Mouse (Mus musculus): ENCODE measurements around the gene Atp8a1.

Gene Atp8a1

DNA sequence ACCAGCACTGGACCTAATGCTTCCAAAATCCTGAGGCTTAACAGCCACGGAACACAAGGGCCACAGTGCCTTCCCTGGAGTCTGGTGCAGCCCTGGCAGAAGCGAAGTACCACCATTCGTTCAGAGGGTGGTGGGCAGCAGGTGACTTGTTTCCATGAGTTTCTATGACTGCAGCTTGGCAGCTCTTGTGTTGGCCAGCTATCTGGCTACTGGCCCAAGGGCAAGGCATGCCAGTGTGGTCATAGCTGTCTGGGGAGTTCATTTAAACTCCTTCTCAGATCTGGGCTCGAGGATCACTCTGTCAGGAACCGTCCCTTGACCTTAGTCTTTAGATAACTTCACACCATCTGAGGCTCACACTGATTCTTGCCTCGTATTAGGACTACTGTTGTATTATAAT, 89.1 kb downstream of the Atp8a1 start:
- no peak for DNase-seq

DNA sequence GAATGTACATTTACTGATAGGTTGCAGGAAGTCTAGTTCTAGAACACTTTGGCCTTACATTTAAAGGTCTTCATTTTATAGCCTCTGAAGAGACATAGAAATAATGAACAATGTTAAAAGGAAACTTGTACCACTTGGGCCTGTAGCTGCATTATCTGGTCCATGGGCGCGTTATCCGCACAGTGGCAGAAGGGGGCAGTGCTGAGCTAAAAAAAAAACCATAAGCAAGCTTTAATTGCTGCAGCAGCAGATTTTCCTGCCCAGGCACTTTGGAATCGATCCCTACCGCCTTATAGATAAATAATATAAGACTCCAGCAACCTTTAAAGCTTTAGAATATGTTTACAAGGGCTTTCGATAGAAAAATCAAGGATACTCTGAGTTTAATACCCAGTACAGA, 91.1 kb downstream of the Atp8a1 start:
- DNase-seq: peak; percentile 63 to 64

DNA sequence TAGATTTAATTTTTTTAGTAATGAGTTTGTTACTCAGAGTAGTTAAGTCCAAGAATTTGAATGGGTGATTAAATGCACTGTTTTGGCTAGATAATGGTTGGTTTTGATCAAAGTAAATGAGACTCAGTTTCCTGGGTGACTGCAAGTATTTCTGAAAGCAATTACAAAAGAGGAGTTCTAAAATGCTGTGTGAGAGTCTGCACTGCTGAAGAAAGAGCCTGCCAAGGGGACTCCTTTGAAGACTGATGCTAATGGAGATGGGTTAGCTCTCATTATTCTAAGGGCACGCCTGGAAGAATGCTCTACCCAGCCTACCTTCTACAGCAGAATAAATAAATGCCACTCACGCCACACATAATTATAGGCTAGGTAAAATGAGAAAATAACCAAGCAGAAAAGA, 94.2 kb downstream of the Atp8a1 start:
- DNase-seq: no peak

DNA sequence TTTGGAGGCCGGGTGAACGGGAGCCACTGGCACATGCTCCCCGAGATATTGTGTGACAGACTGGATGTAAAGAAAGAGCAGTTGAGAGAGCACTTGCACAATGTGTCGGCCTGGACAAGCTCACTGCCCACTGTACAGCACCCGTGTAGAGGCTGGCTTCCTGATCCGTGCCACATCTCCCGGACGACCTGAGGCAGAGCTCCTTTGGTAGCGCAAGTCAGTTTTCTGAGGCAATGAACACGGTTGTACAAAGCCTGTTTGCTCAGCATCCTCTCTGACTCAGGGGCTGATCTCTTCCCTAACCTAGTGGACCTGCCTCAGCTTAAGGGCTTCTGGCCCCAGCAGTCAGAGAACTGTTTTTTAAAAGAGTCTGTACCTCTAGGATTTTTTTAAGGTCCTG, 94.6 kb downstream of the Atp8a1 start:
- DNase-seq: no peak

DNA sequence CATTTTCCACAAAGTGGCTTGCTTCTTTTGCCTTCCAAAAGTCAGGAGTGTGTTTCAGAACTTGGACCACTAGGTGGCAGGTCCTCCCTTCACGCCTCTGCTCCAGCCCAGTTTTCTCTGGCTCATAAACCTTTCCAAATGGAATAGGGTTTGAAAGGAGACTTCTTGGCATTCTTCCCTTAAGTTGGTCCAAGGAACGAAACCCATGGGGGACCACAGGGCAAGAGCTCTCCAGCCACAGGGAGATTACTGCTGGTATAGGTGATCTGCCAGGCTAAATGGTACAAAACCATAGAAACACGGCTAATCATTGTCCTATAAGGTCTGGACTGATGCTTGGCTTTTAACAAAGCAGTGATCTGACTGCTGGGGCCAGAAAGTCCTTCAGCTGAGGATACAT, 95.2 kb downstream of the Atp8a1 start:
- DNase-seq: no peak

DNA sequence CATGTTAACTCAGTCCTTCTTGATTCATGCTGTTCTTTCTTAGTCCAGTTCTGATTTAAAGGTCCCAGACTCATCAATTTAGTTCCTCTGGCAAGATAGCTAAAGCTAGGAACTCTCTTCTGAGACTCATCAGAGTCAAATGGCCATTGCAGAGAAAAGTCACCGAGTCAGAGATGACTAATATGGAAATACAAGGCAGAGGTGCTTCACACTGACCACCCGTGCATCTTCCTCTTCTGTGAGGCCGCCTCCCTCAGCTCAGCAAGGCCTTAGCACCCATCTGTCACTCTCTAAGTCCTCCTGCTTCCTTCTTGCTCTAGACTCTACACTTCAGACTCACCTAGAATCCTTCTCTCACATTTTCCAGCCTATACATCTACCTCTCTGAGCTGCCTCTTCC, 108.0 kb downstream of the Atp8a1 start:
- DNase-seq: no peak

DNA sequence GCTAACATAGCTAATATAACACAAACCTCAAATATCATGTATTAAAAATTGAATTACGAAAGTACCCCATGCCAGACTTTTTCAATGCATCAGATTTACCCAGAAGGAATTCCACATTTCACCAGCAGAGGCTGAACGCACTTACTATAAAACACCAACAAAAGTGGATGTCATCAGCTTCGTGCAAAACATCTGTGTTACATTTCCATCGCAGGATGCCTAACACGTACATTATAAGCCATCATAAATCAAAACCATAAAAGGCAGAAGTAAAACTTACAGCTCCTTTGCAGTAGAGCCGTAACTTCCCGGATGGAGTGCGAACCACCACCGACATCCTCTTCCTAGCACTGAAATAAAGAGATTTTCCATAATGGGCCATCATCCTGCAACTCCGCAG, 109.1 kb downstream of the Atp8a1 start:
- DNase-seq: no peak

DNA sequence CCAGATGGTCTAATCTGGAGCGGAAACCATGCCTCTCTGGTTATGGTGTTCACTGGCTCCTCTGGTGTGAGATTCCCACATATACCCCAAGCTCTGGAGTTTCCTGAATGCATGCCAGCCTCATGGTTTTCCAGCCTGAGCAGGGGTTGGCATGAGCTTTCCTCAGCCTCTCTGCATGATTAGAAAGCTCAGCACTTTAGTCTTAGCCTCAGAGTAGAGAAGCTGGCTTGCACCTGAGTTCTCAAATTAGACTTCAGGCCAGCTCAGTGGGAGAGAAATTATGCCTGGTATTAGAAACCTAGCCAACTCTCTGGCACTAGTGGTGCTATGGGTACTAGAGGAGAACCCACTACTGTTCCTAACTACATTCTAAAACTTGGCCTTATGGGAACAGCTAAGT, 111.5 kb downstream of the Atp8a1 start:
- DNase-seq: no peak

DNA sequence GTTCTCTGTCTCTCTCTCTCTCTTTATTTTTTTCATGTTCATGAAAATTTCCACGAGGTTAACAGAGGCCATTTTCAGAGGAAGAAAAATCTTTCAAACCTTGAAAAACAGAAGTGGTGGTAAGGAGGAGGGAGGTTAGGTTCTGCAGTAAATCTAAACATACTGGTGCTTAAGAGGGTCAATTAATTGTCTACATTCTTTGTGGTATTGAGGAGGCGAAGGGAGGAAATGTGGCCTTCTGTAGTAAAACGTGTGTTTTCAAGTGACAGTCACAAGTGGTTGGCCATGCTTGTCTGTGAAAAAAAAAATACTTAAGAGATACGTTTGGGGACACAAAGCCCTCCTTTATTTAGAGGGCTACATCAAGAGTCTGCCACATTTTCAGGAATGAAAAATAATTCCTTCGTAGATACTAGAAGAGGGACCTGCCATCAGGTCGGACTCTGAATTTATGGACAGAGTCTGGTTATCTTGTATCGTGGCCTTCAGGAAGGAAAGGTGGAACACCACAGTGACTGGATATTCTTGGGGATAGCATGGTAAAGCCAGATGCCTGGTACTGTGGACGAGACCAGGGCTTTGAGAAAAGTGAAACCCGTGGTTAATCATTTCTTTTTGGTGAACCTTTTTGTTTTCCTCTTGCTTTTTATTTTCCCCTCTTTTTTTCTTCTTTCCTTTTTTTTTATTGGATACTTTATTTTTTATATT, 113.5 kb downstream of the Atp8a1 start:
- no peak for DNase-seq

DNA sequence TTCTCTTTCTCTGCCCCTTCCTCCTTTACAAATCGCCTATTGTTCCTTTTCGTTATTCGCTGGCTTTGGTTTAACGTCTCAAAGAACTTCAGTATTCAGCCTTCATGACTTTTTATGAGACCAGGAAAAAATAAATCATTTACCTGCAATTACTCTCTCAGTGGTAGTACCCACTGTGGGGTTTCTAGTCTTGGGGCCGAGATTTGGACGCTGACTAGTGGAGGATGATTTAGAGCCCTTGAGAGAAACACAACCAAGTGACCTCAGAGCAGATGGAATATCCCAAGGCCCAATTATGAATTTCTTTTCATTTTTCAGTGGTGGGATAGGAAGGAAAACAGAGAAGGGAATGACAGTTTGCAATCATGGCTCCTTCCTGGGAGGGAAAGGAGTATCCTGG, 114.1 kb downstream of the Atp8a1 start:
- DNase-seq: no peak

DNA sequence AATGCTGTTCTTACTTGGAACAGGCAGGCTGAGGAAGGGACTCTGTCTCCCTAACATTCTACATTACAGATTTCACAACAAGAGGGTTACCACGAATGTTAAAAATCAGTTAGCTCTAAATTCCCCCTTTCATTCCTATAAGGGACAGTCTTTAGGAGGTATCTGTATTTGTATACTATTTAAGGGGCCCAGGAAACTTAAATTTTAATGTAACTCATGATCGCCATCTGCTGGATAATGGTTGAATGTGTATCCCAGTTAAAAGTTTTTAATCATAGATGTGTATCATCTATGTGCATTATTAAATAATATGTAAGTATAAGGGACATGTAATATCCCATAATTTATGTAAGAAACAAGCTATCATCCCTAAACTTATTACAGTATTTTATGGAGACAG, 119.5 kb downstream of the Atp8a1 start:
- DNase-seq: no peak

DNA sequence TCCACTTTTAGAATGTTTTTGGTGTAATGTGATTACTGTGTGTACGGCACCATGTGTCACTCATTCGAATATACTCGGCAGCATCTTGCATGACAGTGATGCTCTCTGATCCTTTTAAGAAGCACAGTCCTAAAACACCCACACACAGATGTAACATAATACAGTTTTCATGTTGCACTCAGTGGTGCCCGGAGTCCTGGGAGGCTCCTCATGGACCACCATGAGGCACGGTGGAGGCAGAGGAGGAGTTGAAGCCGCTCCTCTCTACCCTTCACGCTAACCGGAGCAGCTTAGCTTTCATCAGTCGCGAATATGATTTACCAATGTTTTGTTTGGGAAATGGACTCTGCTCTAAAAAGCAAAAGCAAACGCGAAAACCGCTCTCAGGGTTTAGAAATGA, 120.4 kb downstream of the Atp8a1 start:
- DNase-seq: no peak

DNA sequence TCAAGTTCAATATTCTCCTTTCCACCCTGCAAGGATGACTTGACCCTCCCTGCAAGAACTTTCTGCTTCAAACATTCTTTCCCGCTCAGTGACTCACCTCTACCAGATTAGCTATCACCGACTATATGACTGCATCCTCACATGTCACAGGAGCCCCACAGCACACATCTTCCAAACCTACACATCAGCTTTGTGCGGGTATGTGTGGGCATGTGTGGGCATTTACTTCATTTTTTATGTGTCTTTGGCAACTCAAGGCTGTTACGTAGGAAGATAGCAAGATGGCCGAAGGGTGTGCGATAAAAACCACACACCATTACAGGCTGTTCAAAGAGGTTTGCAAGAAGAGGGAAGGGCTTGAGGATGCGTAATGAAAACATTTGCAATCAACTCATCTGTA, 145.6 kb downstream of the Atp8a1 start:
- DNase-seq: no peak

DNA sequence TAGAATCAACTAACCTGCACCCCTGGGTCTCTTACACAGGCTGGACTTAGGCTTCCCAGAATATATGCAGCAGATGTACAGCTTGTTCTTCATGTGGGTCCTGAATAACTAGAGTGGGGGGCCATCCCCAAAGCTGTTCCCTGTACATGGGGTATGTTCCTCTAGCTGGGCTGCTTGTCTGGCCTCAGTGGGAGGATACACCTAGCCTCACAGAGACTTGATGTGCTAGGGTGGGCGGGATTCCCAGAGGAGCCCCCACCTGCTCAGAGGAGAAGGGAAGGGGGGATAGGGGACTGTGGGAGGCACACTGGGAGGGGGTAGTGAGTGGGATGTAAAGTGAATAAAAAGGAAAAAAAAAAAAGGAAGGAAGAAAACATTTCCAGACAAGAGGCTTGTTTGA, 147.8 kb downstream of the Atp8a1 start:
- no peak for DNase-seq

DNA sequence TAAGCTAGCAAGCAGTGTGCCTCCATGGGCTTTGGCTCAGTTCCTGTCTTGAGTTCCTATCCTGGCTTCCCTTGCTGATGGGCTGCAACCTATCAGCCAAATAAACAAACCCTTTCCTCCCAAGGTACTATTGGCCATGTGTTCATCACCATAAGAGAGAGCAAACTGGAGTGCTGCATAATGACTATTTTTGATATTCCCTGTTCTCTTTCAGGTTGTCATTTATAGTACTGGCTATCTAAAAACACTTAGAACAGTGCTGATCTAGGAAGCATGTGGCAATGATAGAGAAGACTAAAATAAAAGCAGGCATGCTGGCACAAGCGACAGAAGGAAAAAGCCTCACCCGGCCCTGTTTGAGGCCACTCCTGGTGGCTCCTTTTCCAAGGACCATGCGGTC, 149.1 kb downstream of the Atp8a1 start:
- DNase-seq: no peak

DNA sequence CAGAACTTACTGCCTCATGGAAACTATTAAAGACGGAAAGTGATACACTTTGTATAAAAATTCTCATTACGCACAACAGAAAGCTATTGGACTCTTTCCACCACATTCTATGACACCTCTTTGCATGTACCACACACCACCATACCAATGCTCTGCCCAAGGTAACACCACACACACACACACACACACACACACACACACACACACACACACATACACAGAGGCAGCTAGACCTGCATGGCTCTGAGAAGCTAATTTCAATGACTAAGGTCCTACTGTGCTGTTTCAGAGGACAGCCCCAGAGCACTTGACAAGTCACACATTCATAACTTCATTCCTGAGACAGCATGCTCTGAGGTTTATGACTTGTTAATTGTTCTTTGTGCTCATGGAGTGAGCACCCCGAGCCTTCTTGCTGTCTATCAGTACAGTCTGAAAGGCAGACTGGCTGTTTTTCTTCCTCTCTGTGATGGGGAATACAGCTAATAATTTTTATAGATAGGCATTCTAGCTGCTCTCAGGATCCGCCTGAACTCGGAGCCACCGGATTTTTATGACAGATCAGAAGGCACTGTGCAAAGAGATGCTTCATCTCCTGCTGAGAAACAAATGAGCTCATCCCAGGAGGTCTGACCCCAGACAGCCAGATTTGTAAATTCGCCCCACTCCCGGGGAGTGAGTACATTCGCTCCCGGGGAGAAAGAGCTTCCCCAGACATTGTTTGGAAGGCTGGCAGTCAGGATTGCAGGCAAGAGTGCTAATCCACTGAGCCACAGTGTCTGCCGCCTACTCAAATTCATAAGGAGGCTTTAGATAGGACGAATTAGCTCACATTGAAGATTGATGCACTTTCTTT, 150.3 kb downstream of the Atp8a1 start:
- no peak for DNase-seq

DNA sequence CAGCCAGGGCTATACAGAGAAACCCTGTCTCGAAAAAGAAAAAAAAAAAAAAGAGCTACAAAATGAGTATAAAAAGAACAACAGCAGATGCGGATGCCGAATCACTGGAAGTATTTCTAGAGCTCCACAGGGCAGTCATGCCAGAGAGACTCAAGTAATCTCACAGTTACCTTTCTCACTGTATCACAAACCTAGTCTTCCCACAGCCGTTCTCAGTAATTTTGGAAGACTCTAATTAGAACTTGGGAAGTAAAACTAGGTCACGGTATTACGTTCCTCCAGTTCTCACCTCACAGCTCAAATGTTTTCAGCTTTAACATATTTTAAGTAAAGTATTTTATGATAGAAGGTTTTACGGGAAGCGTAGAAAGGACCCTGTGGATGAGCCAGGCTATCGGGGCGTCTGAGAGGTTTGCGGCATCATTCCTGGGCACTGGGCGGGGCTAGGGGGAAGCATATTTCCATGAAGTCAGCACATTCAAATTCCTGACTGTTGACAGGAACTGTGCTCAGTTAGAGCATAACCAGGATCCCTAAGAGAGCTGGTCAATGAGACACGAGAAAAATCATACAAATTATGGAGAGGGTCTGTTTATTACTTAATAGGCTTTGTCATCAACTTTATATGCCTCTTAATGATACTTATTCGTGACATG, 152.1 kb downstream of the Atp8a1 start:
- no peak for DNase-seq

DNA sequence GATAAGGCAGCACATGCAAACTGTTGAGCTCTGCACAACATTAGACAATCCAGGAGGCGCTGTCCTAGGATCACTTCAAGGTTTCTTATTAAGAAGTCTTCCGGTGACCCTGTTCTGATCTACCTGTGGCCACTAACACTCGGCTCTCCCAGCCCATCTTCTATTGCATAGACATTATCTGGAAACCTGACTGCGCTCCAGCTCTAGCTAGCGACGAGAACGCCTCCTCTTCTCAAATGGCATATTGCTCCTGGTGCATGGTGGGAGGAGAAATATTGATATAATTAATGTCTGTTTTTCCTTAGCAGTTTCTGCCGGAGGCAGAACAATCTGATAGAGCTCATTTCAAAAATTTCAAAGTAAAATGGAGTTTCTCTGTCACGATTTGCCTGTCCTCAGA, 156.9 kb downstream of the Atp8a1 start:
- DNase-seq: no peak

DNA sequence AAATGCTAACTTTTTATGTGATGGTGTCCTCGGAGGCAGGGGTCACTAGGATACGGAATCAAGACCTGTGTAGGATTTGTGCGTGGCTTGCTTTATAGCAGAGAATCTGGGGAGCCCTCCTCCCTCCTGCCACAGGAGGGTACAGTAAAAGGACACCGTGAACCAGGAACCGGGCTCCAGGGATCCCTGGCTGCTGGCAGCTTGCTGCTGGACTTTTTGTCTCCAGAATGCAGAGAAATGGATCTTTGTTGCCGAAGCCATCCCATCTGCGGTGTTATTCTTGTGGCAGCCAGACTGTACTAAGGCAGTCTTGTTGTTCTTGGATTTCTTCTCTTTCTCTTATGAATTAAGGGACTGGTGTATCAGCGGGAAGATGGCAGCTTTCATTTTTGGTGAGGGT, 159.2 kb downstream of the Atp8a1 start:
- no peak for DNase-seq

DNA sequence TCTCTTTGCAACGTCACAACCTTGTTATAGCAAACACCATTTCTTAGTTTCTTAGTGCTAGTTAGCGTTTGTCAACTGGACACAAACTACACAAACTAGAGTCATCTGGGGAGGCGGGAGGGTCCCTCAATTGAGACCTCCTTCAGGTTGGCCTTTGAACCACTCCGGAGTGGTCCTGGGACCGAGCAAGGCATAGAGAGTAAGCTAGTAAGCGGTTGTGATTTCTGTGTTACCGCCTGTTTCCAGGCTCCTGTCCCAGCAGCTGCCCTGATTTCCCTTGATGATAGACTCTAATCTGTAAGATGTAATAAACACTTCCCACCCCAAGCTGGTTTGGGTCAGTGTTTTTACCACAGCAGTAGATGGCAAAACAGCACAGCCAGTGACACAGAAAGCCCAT, 161.3 kb downstream of the Atp8a1 start:
- no peak for DNase-seq

DNA sequence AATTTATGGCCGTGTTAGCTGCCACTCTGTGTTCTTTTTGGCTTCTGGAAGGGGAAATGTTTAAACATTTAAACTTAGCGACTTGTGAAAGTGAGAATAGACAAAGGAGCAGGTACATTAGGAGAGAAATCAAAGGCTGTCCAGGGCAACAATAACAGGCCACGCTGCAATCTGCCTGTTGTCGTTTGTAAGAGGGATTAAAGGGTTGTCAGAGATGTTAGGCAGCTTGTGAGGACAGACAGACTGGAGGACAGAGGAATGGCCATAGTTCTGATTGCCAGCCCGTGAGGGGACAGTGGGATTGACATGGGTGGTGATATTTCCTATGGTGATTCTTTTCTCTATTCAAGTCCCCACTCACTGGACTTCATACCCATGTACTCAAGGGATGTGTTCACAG, 161.8 kb downstream of the Atp8a1 start:
- no peak for DNase-seq

DNA sequence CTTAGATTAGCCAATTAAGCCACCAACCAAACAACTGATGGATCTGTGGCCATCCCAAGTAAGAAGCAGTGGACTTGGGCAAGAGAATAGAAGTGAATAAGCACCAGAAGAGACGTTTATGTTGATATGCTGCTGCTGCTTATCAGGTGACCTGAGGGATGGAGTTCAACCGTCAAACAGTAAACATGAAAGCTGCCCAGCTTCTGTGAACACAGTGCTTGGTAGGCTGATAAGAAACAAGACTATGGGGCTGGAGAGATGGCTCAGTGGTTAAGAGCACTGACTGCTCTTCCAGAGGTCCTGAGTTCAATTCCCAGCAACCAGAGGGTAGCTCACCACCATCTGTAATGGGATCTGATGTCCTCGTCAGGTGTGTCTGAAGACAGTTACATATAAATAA, 168.4 kb downstream of the Atp8a1 start:
- DNase-seq: no peak

DNA sequence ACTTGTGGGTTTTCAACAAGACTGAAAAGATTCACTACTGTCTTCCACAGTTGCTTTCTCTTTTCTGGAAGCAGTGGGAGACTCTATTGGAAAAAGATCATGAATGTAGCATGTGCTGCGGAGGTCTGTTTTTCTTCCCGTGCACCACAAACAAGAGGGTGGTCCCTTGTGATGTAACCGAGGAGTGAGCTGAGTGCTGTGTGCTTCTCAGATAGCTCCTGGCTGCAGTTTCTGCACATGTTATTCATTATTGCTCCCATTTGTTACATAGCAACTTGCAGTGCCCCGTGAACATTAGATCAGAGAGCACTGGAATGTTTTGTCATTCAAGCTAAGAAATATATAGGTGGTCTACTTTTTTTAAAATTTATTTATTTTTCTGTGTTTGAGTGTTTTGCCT, 174.2 kb downstream of the Atp8a1 start:
- no peak for DNase-seq

DNA sequence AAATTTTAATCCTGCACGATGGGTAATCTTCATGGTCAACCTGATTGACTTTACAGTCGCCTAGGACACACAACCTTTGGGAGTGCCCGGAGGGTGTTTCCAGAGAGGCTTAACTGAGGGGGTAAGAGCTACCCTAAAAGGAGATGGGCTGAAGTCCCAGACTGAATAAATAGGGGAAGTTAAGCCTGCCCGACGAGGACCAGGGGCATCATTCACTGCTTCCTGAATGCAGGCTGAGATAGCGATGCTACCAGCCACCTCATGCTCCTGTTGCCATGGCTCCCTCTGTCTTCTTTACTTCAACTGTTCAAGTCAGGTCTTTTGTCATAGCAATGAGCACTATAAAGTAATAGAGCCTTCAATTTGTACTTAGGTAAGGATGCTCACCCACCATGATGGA, 177.1 kb downstream of the Atp8a1 start:
- DNase-seq: no peak

All from B cell, adult 2 months (primary cell).